14 mouse cellular contexts compared by ENCODE assay signal in the genomic region with DNA sequence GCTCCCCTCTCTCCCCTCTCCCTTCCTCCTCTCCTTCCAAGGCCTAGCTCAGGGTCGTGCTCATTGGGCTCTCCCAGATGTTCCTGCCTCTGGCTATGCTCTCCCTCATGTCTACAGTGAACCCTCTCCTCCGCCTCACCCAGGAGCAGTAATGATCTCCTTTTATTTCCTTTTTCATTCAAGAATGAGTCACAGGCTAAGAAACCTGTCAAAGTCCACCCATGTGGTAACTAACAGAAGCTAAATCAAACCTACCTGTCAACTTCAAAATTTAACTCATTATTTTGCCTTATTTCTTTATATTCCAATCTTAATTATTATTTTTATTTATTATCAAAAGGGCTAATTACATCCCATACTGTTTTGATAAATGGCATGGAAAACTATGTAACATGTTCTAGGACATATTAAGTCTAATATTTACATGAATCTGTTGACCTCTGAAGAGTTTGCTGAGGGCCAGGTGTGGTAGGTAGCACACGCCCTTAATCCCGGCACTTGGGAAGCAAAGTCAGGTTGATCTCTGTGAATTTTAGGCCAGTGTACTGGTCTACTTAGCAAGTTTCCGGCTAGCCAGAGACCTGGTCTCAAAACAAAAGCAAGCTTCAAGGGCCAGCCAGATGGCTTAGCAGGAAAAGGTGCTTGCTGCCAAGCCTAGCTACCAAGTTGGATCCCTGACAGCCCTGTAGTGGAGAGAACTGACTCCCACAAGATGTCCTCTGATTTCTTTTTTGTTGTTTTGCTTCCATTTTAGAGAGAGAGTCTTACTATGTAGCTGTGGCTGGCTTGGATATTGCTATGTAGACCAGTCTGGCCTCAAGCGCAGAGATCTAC. TPM values are rescaled to one million over a fixed set of nuclear protein-coding genes. Genes with fewer than 3 reads are reported as not detected.
DNase-seq lines count a peak whose midpoint lies in the region; ATAC-seq lines count a peak whose summit lies in the region.
"Had no signal": no experiment of that assay in that cellular context is flagged by ENCODE, and none has a peak within 500 bp of the region (broad histone marks: within the 10 kb centered on the region; RNA-seq: fewer than 3 reads in every experiment).

No protein-coding gene starts in this region.

- ATAC-seq in cerebellum, adult (ENCODE audit: insufficient number of reproducible peaks, low FRiP score, low TSS enrichment), result peak; percentile 95
- ATAC-seq in CD4-positive, CD25-positive, alpha-beta regulatory T cell, adult 4 months, result no peak
- ATAC-seq: inflammation-experienced regulatory T-cells, adult 6 months; Patski had no signal

- DNase-seq in layer of hippocampus, adult 9-11 months, result peak; percentile 34
- DNase-seq in layer of hippocampus, postnatal 36 days, result no peak
- peak; percentile 56 for DNase-seq in adipocyte (ENCODE audit: low spot score)
- peak; percentile 80 to 84 for DNase-seq in cerebellum, postnatal 36 days
- DNase-seq in gastrocnemius, postnatal 10 days, result no peak
- DNase-seq in c-Kit-positive CD71-positive TER-119-positive erythroid progenitor cells, embryonic 14.5 days (ENCODE audit: low spot score), result no peak
- DNase-seq: adrenal gland, adult 2 months; kidney, postnatal 25 days; lung, postnatal 14 days; midbrain, embryonic 14.5 days had no signal

RNA-seq across cellular contexts. Expression of a gene that starts 51.9 kb away (rescaled TPM):
- total RNA-seq in layer of hippocampus, postnatal 36 days (2021), result 10 to 100 TPM; 24.1 to 29.1 TPM
- 10 to 100 TPM; 24.9 to 30.6 TPM for total RNA-seq in gastrocnemius, postnatal 10 days (2021)
- polyA plus RNA-seq in CD4-positive, CD25-positive, alpha-beta regulatory T cell, adult 4 months (2017; shearing (Covaris generic)), result 1 to 10 TPM; 6.0 to 6.6 TPM

Comparison
In these comparisons a context has a peak if more than half of its experiments do, and no peak if none do; other contexts are left out.
1. DNase-seq: peak in layer of hippocampus, adult 9-11 months (single experiment), adipocyte (single experiment) and cerebellum, postnatal 36 days (2 of 2); none in layer of hippocampus, postnatal 36 days (0 of 2), gastrocnemius, postnatal 10 days (single experiment) and c-Kit-positive CD71-positive TER-119-positive erythroid progenitor cells, embryonic 14.5 days (single experiment).